Mouse (Mus musculus): ENCODE data around the gene Olfr1220. TPM values are rescaled to one million over a fixed set of nuclear protein-coding genes. Genes with fewer than 3 reads are reported as not detected.

The Olfr1220 gene
- under 1 TPM in 1 of 2 experiments, not detected in 1; 0.08 TPM for polyA plus RNA-seq (2017; shearing (Covaris generic))

DNA sequence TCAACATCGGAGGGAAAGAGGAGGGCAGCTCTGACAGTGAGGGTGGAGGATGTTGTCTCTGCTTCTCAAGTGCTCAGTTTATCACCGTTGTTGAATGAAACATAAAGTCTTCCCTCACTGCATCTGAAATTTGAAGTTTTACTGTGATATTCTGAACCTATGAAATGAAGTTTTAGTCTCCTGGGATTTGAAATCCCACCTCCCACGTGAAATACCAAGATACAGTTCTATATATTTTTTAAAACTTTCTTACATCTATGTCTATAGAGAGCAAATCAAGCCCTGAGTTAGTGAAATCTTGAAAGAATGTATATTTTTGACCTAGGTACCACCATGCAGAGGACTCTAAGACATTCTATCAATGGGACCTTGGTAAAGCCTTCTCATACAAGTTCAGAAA is at the start of gene Olfr1220:
Gene Olfr1220, minus strand, starts transcription at position 101 of the 400 bp plus-strand sequence.
- no peak for ATAC-seq

DNA sequence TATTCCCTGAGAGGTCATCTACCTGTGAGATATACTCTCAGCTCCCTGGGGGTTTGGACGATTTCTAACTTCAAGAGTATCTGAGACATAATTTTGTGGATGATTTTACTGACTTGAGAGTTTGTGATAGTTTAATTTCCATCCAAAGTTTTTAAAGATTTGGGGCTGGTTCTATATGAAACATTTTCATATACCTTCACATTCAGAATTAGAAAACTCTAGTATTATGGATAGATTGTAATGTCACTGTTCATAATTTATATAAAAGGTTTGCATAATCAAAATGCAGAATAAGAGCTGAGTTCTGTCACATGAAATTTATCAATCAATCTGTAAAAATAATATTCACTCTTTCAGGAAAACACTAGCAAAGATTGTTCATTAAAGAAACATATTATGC is 44.8 kb upstream of the Olfr1220 start, which contains the start of gene Olfr1223:
Gene Olfr1223, minus strand, starts transcription at position 101 of the 400 bp plus-strand sequence.
- ATAC-seq, result no peak

DNA sequence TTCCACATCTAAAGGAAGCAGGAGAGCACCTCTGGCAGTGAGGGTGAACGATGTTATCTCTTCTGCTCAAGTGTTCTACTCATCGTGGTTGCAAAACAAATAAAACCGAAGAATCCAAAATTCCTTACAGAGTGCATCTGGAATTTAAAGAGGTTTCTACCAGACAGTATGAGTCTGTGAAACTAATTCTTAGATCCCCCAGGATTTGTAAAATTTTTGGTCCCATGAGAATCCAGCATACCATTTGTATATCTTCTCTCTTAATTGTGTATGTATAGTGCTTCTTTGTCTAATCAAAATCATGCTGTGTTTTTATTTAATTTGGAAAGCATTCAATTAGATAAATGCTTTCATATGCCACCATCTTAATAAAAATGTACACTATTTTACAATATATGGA is 26.3 kb upstream of the Olfr1220 start, which contains the start of gene Olfr1222:
Gene Olfr1222, minus strand, starts transcription at position 101 of the 400 bp plus-strand sequence.
- ATAC-seq, result no peak

DNA sequence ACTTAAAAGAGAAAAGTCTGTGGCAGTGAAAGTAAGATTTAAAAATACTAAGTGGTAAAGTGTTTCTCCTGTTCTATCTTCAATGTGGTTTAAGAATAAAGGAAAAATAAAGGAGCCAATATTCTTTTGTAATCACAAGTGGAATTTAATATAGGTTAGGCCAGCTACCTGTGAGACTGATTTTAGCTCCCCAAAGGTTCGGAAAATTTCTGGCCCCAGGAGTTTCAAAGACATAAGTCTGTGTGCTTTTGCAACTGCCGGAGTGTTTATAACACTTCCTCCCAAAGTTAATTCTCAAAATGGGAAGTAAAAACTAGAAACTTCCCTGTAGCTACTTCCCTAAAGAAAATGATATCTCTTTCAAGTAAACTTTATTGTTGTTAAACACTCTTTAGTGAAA is 10.5 kb upstream of the Olfr1220 start, which contains the start of gene Olfr1221:
Gene Olfr1221, minus strand, starts transcription at position 101 of the 400 bp plus-strand sequence.
- ATAC-seq, result no peak

DNA sequence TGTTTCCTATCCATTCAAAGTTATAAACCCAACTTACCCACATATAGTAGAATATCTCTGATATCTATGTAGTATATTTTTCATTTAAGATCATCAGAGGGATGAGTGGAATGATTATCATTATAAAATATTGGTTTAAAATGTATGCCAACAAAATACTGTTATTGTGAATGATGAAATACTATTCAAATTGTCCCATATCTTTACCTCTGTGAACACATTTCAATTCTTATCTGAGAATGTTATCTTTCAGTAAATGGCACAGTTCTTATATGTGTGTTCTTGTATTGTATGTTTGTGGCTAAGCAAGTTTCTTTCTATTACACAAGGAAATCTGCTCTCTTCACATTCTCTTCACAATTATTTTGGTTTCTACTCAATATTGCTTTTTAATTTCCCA is 984 bp downstream of the Olfr1220 start:
- no peak for ATAC-seq

DNA sequence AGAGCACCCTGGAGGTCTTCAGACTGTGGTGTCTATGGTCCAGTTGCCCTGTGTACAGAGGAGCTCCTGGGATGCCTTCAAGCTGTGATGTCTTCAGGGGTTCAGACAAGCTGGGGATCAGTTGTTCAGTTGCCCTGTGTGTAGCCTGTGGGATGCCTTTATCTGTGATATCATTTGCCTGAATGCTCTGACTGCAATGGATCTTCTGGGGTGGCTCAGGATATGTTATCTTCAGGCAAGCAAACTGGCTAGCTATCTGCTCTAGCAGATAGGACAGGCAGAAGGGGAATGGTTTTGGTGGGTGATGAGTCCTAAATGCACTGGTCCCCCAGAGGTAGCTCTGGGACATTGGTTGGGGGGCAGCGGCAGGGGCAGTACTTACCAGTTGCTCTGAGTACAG is 12.8 kb downstream of the Olfr1220 start:
- ATAC-seq, result no peak

DNA sequence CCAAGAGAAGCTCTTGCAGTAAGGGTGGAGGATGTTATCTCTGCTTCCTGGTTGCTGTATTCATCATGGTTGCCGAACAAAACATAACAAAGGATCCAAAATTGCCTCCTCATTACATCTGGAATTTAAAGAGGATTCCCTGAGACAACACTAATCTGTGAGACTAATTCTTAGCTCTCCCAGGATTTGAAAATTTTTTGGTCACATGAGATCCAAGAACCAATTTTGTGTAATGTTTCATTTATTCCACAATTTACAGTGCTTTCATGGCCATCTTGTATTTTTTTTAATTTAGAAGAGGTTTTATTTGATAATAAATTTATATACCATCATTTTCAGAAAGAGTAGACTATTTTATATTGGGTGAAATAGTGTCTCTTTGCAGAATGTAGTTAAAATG is 23.2 kb downstream of the Olfr1220 start, which contains the start of gene Olfr1219:
Gene Olfr1219, minus strand, starts transcription at position 101 of the 400 bp plus-strand sequence.
- no peak for ATAC-seq

DNA sequence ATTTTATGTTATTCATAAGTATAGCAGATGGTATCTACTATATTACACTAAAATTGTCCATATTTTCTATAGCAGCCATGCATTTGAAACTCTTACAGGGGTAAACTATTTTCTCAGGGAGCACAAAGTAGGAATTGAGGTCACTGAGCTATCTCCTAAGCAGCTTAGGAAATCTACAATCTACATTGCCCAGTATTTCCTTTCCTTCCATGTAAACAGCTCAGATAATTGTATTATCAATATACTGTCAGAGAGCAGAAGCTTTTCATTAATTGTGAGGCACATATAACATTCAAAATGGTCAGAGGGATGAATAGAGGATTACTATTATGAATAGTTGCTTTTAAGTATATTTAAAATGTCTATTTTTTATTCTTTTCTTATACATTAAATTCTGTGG is 25.1 kb downstream of the Olfr1220 start:
- no peak for ATAC-seq

DNA sequence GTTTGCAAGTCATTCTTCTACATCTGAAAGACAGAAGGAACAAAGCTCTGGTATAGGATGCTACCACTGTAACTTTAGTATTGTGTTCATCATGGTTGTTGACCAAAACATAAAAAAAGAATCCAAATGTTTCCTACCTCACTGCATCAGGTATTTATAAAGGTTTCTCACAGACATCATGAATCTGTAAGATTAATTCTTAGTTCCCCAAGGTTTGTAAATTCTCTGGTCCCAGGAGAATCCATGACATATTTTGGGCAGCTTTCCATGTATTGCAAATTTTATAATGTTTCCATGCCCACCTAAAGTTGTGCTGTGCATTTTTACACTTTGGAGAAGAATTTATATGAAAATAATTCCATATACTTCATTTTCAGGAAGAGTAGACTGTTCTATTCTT is 45.5 kb downstream of the Olfr1220 start, which contains the start of gene Olfr1218:
Gene Olfr1218, minus strand, starts transcription at position 101 of the 400 bp plus-strand sequence.
- ATAC-seq, result no peak

Other genes starting within 250 kb of the Olfr1220 start
- not detected for gene Olfr1206, start 243.6 kb downstream of the Olfr1220 start, polyA plus RNA-seq (2017; shearing (Covaris generic))
- under 1 TPM in 1 of 2 experiments, not detected in 1; 0.11 TPM for gene Olfr1208, start 204.5 kb downstream of the Olfr1220 start, polyA plus RNA-seq (2017; shearing (Covaris generic))
- gene Olfr1209, start 191.7 kb downstream of the Olfr1220 start, polyA plus RNA-seq (2017; shearing (Covaris generic)), result not detected
- gene Olfr1211, start 168.7 kb downstream of the Olfr1220 start, polyA plus RNA-seq (2017; shearing (Covaris generic)), result not detected
- not detected for gene Olfr1212, start 152.9 kb downstream of the Olfr1220 start, polyA plus RNA-seq (2017; shearing (Covaris generic))
- not detected for gene Gm13762, start 126.6 kb downstream of the Olfr1220 start, polyA plus RNA-seq (2017; shearing (Covaris generic))
- not detected for gene Olfr1214, start 114.2 kb downstream of the Olfr1220 start, polyA plus RNA-seq (2017; shearing (Covaris generic))
- gene Olfr1215, start 99.9 kb downstream of the Olfr1220 start, polyA plus RNA-seq (2017; shearing (Covaris generic)), result not detected
- gene Olfr1216, start 88.5 kb downstream of the Olfr1220 start, polyA plus RNA-seq (2017; shearing (Covaris generic)), result not detected
- gene Olfr1217, start 74.8 kb downstream of the Olfr1220 start, polyA plus RNA-seq (2017; shearing (Covaris generic)), result not detected
- not detected for gene Olfr1218, start 45.6 kb downstream of the Olfr1220 start, polyA plus RNA-seq (2017; shearing (Covaris generic))
- not detected for gene Olfr1219, start 23.3 kb downstream of the Olfr1220 start, polyA plus RNA-seq (2017; shearing (Covaris generic))
- gene Olfr1221, start 10.4 kb upstream of the Olfr1220 start, polyA plus RNA-seq (2017; shearing (Covaris generic)), result not detected
- gene Olfr1222, start 26.2 kb upstream of the Olfr1220 start, polyA plus RNA-seq (2017; shearing (Covaris generic)), result not detected
- not detected for gene Olfr1223, start 44.7 kb upstream of the Olfr1220 start, polyA plus RNA-seq (2017; shearing (Covaris generic))
- gene Olfr1224-ps1, start 57.3 kb upstream of the Olfr1220 start, polyA plus RNA-seq (2017; shearing (Covaris generic)), result not detected
- gene Olfr1225, start 67.8 kb upstream of the Olfr1220 start, polyA plus RNA-seq (2017; shearing (Covaris generic)), result under 1 TPM in 1 of 2 experiments, not detected in 1; 0.08 TPM
- gene Olfr1226, start 93.2 kb upstream of the Olfr1220 start, polyA plus RNA-seq (2017; shearing (Covaris generic)), result not detected
- not detected for gene Olfr1228, start 147.2 kb upstream of the Olfr1220 start, polyA plus RNA-seq (2017; shearing (Covaris generic))
- gene Olfr1229, start 181.2 kb upstream of the Olfr1220 start, polyA plus RNA-seq (2017; shearing (Covaris generic)), result not detected
- not detected for gene Olfr1230, start 190.4 kb upstream of the Olfr1220 start, polyA plus RNA-seq (2017; shearing (Covaris generic))
- not detected for gene Olfr1231, start 200.2 kb upstream of the Olfr1220 start, polyA plus RNA-seq (2017; shearing (Covaris generic))
- gene Olfr1232, start 222.8 kb upstream of the Olfr1220 start, polyA plus RNA-seq (2017; shearing (Covaris generic)), result not detected
- gene Olfr1233, start 235.6 kb upstream of the Olfr1220 start, polyA plus RNA-seq (2017; shearing (Covaris generic)), result not detected

Data from CD4-positive, CD25-positive, alpha-beta regulatory T cell, adult 4 months (primary cell).